Mouse (Mus musculus): Measurements from ENCODE around the gene N4bp2l2. TPM values are rescaled to one million over a fixed set of nuclear protein-coding genes. Genes with fewer than 3 reads are reported as not detected.
"Not testable (repeated sequence)": the region's sequence is repeated elsewhere in the genome, so short reads cannot be mapped to it uniquely, and the experiment has no call there.

N4bp2l2 gene
- 38.0 and 42.2 TPM in 2 replicates for polyA plus RNA-seq (2016; fragmentation: Nextera tagmentation; extraction: Ambion mirVana)

- peaks cover 10% of the 10 kb centered on the region for H3K36me3 ChIP-seq
- H3K4me3 ChIP-seq = peak within 1 kb of the TSS; percentile 98
- H3K4me2 ChIP-seq = peak within 1 kb of the TSS; percentile 75
- not testable (repeated sequence) for H3K9me3 ChIP-seq (replicated peaks); ATAC-seq (ENCODE audit: insufficient number of reproducible peaks, low FRiP score); H3K27me3 ChIP-seq (replicated peaks)
- H3K9ac ChIP-seq = peak within 1 kb of the TSS; percentile 94
- peak within 1 kb of the TSS; percentile 99 for H3K27ac ChIP-seq (ENCODE audit: poor library complexity, severe bottlenecking)
- WGBS = 91% methylated on average over 9 of the region's 9 CpGs
- peaks cover 12% of the 10 kb centered on the region for H3K4me1 ChIP-seq (replicated peaks)
These were observed at the start of gene N4bp2l2 for GRCm38 (mm10) chr5:150666133-150666739. TSS of gene N4bp2l2 (minus strand) at chr5:150666183.

GRCm38 (mm10) chr5:150713431-150713830 is 47.4 kb upstream of the N4bp2l2 start:
- Histone ChIP-seq H3K4me2 (no peak overlapping the region), H3K9ac (no peak overlapping the region), H3K4me1 (replicated peaks) (peaks cover 37% of the 10 kb centered on the region), H3K9me3 (replicated peaks) (no peaks in the 10 kb centered on the region), H3K4me3 (no peak overlapping the region), H3K27ac (ENCODE audit: poor library complexity, severe bottlenecking) (no peak overlapping the region), H3K27me3 (replicated peaks) (no peaks in the 10 kb centered on the region), H3K36me3 (no peaks in the 10 kb centered on the region)
- no peak for ATAC-seq (ENCODE audit: insufficient number of reproducible peaks, low FRiP score)

GRCm38 (mm10) chr5:150711503-150711902 is 45.5 kb upstream of the N4bp2l2 start:
- no peak overlapping the region for H3K4me2 ChIP-seq
- H3K9ac ChIP-seq = no peak overlapping the region
- 70% methylated on average over 4 of the region's 4 CpGs for WGBS
- peaks cover 3% of the 10 kb centered on the region; the same call in 1 of the 2 replicates for H3K36me3 ChIP-seq
- 0 out of 2 replicates have a peak, but pooled peaks have one; percentile 54 for ATAC-seq (ENCODE audit: insufficient number of reproducible peaks, low FRiP score)
- no peak overlapping the region for H3K27ac ChIP-seq (ENCODE audit: poor library complexity, severe bottlenecking)
- no peaks in the 10 kb centered on the region for H3K27me3 ChIP-seq (replicated peaks)
- H3K4me3 ChIP-seq = no peak overlapping the region
- H3K9me3 ChIP-seq (replicated peaks) = no peaks in the 10 kb centered on the region
- H3K4me1 ChIP-seq (replicated peaks) = peaks cover 41% of the 10 kb centered on the region

- H3K9ac ChIP-seq; H3K27ac ChIP-seq (ENCODE audit: poor library complexity, severe bottlenecking); H3K4me2 ChIP-seq; H3K27me3 ChIP-seq (replicated peaks); ATAC-seq (ENCODE audit: insufficient number of reproducible peaks, low FRiP score); H3K36me3 ChIP-seq; H3K9me3 ChIP-seq (replicated peaks); H3K4me3 ChIP-seq: not testable (repeated sequence)
- H3K4me1 ChIP-seq (replicated peaks) = peaks cover 32% of the 10 kb centered on the region
- WGBS = 71% methylated on average over 3 of the region's 3 CpGs
These were observed 41.2 kb upstream of the N4bp2l2 start for GRCm38 (mm10) chr5:150707181-150707580.

- not testable (repeated sequence) for H3K27ac ChIP-seq (ENCODE audit: poor library complexity, severe bottlenecking); H3K9me3 ChIP-seq (replicated peaks); H3K4me2 ChIP-seq; ATAC-seq (ENCODE audit: insufficient number of reproducible peaks, low FRiP score); H3K27me3 ChIP-seq (replicated peaks); H3K36me3 ChIP-seq; H3K4me3 ChIP-seq; H3K9ac ChIP-seq
- WGBS = 74% methylated on average over 1 of the region's 1 CpGs
- H3K4me1 ChIP-seq (replicated peaks) = peaks cover 32% of the 10 kb centered on the region
These were observed 40.7 kb upstream of the N4bp2l2 start for GRCm38 (mm10) chr5:150706651-150707050.

- WGBS = 66% methylated on average over 2 of the region's 2 CpGs
- H3K27ac ChIP-seq (ENCODE audit: poor library complexity, severe bottlenecking) = no peak overlapping the region
- no peaks in the 10 kb centered on the region for H3K9me3 ChIP-seq (replicated peaks)
- no peak overlapping the region for H3K4me3 ChIP-seq
- peaks cover 10% of the 10 kb centered on the region; the same call in 1 of the 2 replicates for H3K36me3 ChIP-seq
- H3K9ac ChIP-seq = no peak overlapping the region
- peaks cover 9% of the 10 kb centered on the region for H3K4me1 ChIP-seq (replicated peaks)
- no peaks in the 10 kb centered on the region for H3K27me3 ChIP-seq (replicated peaks)
- no peak overlapping the region for H3K4me2 ChIP-seq
- ATAC-seq (ENCODE audit: insufficient number of reproducible peaks, low FRiP score) = no peak
These were observed 36.7 kb upstream of the N4bp2l2 start for GRCm38 (mm10) chr5:150702714-150703113.

- Histone ChIP-seq H3K9me3 (replicated peaks) (no peaks in the 10 kb centered on the region; the same call in 1 of the 2 replicates), H3K4me1 (replicated peaks) (peaks cover 3% of the 10 kb centered on the region), H3K4me3 (no peak overlapping the region), H3K9ac (no peak overlapping the region), H3K36me3 (peaks cover 17% of the 10 kb centered on the region), H3K27me3 (replicated peaks) (no peaks in the 10 kb centered on the region), H3K4me2 (no peak overlapping the region), H3K27ac (ENCODE audit: poor library complexity, severe bottlenecking) (no peak overlapping the region)
- ATAC-seq (ENCODE audit: insufficient number of reproducible peaks, low FRiP score) = no peak
- WGBS = 75% methylated on average over 2 of the region's 2 CpGs
These were observed 27.3 kb upstream of the N4bp2l2 start for GRCm38 (mm10) chr5:150693277-150693676.

GRCm38 (mm10) chr5:150690685-150691084 is 24.7 kb upstream of the N4bp2l2 start:
- H3K36me3 ChIP-seq = peaks cover 8% of the 10 kb centered on the region
- H3K4me3 ChIP-seq = no peak overlapping the region
- peaks cover 3% of the 10 kb centered on the region for H3K4me1 ChIP-seq (replicated peaks)
- no peak overlapping the region for H3K4me2 ChIP-seq
- no peaks in the 10 kb centered on the region for H3K27me3 ChIP-seq (replicated peaks)
- H3K9ac ChIP-seq = no peak overlapping the region
- no peak for ATAC-seq (ENCODE audit: insufficient number of reproducible peaks, low FRiP score)
- H3K27ac ChIP-seq (ENCODE audit: poor library complexity, severe bottlenecking) = no peak overlapping the region
- H3K9me3 ChIP-seq (replicated peaks) = no peaks in the 10 kb centered on the region; the same call in 1 of the 2 replicates

- not testable (repeated sequence) for ATAC-seq (ENCODE audit: insufficient number of reproducible peaks, low FRiP score); H3K4me2 ChIP-seq; H3K9me3 ChIP-seq (replicated peaks); H3K4me3 ChIP-seq; H3K36me3 ChIP-seq; H3K4me1 ChIP-seq (replicated peaks); H3K27ac ChIP-seq (ENCODE audit: poor library complexity, severe bottlenecking); H3K27me3 ChIP-seq (replicated peaks); H3K9ac ChIP-seq
- WGBS = 89% methylated on average over 6 of the region's 6 CpGs
These were observed 16.9 kb upstream of the N4bp2l2 start for GRCm38 (mm10) chr5:150682862-150683261.

- peaks cover 7% of the 10 kb centered on the region; the same call in 1 of the 2 replicates for H3K4me1 ChIP-seq (replicated peaks)
- H3K27me3 ChIP-seq (replicated peaks) = no peaks in the 10 kb centered on the region
- ATAC-seq (ENCODE audit: insufficient number of reproducible peaks, low FRiP score) = no peak
- H3K4me2 ChIP-seq = peak overlapping the region; percentile 78
- peak overlapping the region; percentile 95 for H3K9ac ChIP-seq
- H3K36me3 ChIP-seq = no peaks in the 10 kb centered on the region
- 45% methylated on average over 6 of the region's 6 CpGs for WGBS
- H3K27ac ChIP-seq (ENCODE audit: poor library complexity, severe bottlenecking) = no peak overlapping the region
- H3K9me3 ChIP-seq (replicated peaks) = no peaks in the 10 kb centered on the region
- peak overlapping the region; percentile 89 for H3K4me3 ChIP-seq
These were observed 8.9 kb upstream of the N4bp2l2 start for GRCm38 (mm10) chr5:150674866-150675265.

- no peaks in the 10 kb centered on the region for H3K36me3 ChIP-seq
- peak overlapping the region; percentile 95 for H3K9ac ChIP-seq
- H3K4me2 ChIP-seq = peak overlapping the region; percentile 78
- H3K4me3 ChIP-seq = peak overlapping the region; percentile 89
- no peaks in the 10 kb centered on the region for H3K27me3 ChIP-seq (replicated peaks)
- WGBS = under 1% methylated on average over 67 of the region's 91 CpGs
- H3K27ac ChIP-seq (ENCODE audit: poor library complexity, severe bottlenecking) = peak overlapping the region; percentile 92
- no peaks in the 10 kb centered on the region for H3K9me3 ChIP-seq (replicated peaks)
- peaks cover 7% of the 10 kb centered on the region; the same call in 1 of the 2 replicates for H3K4me1 ChIP-seq (replicated peaks)
- peak; percentile 63 for ATAC-seq (ENCODE audit: insufficient number of reproducible peaks, low FRiP score)
These were observed 8.1 kb upstream of the N4bp2l2 start for GRCm38 (mm10) chr5:150673880-150674621.

All from heart, embryonic 12.5 days (tissue).